Mouse (Mus musculus) hematopoietic stem cell, adult 5-6 weeks (primary cell): ENCODE measurements around the gene Acss1. TPM values are rescaled to one million over a fixed set of nuclear protein-coding genes. Genes with fewer than 3 reads are reported as not detected.

Experiments used
- total RNA-seq: library from RNA; stranded (forward); fragments of 172-1452, 232-1000 nt; gene quantifications from 2 replicates; pipeline ENCODE4 v1.2.3, GENCODE M21; 2017

Gene Acss1
- total RNA-seq, 1 experiment from 2014 or later: 20.0 TPM

Other genes starting within 250 kb of the Acss1 start
- 7.7 and 9.1 TPM in 2 replicates for gene Zfp442, start 217.0 kb downstream of the Acss1 start, total RNA-seq
- 0.30 TPM in 1 of 2 replicates, not detected in the other for gene Zfp345, start 183.4 kb downstream of the Acss1 start, total RNA-seq
- 28.6 and 48.8 TPM in 2 replicates for gene Cst7, start 98.1 kb downstream of the Acss1 start, total RNA-seq
- gene Apmap, start 59.9 kb downstream of the Acss1 start, total RNA-seq: 40.0 and 48.2 TPM in 2 replicates
- gene Vsx1, start 20.9 kb upstream of the Acss1 start, total RNA-seq: not detected in 2 replicates
- gene Entpd6, start 80.5 kb upstream of the Acss1 start, total RNA-seq: 13.8 and 16.8 TPM in 2 replicates
- gene Pygb, start 118.2 kb upstream of the Acss1 start, total RNA-seq: 38.5 and 52.3 TPM in 2 replicates
- gene Abhd12, start 236.2 kb upstream of the Acss1 start, total RNA-seq: 37.8 and 65.7 TPM in 2 replicates
- gene Gins1, start 236.9 kb upstream of the Acss1 start, total RNA-seq: 70.2 and 89.0 TPM in 2 replicates